Mouse (Mus musculus) kidney, embryonic 16.5 days (tissue): ENCODE measurements around the gene Nsl1. TPM values are rescaled to one million over a fixed set of nuclear protein-coding genes. Genes with fewer than 3 reads are reported as not detected.
A peak's percentile ranks its signal among the peaks of the same experiment; 100 is the strongest.
"Not testable (repeated sequence)": the region's sequence is repeated elsewhere in the genome, so short reads cannot be mapped to it uniquely, and the experiment has no call there.

Source experiments
- ATAC-seq: fragments of 200-750 bp; cut with Nextera tagmentation; 2 replicates; pipeline ENCODE4 v1.8.0; 2017; ENCODE audit warnings: moderate TSS enrichment; ENCODE audit not compliant: low FRiP score, low TSS enrichment
- H3K27ac ChIP-seq: fragments of 300-500 bp; sonication (generic); 2 replicates; pipeline ENCODE4 v1.5.1; 2014; ENCODE audit warnings: low read length
- H3K27me3 ChIP-seq: fragments of 300-500 bp; sonication (generic); 2 replicates; pipeline ENCODE4 v1.6.1; 2014; ENCODE audit warnings: low read length, control low read depth, mixed read lengths; ENCODE audit not compliant: insufficient read depth
- H3K36me3 ChIP-seq: fragments of 300-500 bp; sonication (generic); 2 replicates; pipeline ENCODE4 v1.6.1; 2014; ENCODE audit warnings: low read length, control low read depth, mixed read lengths; ENCODE audit not compliant: insufficient read depth
- H3K4me1 ChIP-seq: fragments of 300-500 bp; sonication (generic); 2 replicates; pipeline ENCODE4 v1.6.1; 2014; ENCODE audit warnings: low read length, control low read depth, mixed read lengths; ENCODE audit not compliant: insufficient read depth
- H3K4me2 ChIP-seq: fragments of 300-500 bp; sonication (generic); replicated peaks from 2 replicates; pipeline ENCODE4 v1.6.1; 2014; ENCODE audit warnings: low read depth, low read length
- H3K4me3 ChIP-seq: fragments of 300-500 bp; sonication (generic); 2 replicates; pipeline ENCODE4 v1.5.1; 2014; ENCODE audit warnings: mild to moderate bottlenecking, low read length
- H3K9ac ChIP-seq: fragments of 300-500 bp; sonication (generic); replicated peaks from 2 replicates; pipeline ENCODE4 v1.6.1; 2014; ENCODE audit warnings: low read length
- H3K9me3 ChIP-seq: fragments of 300-500 bp; sonication (generic); 2 replicates; pipeline ENCODE4 v1.6.1; 2016; ENCODE audit warnings: low read length, control low read depth
- WGBS: fragments of 180-500 bp; shearing (Covaris S2); extraction: QIAGEN DNeasy Blood & Tissue Kit; methylation state at CpG from one replicate; pipeline ENCODE4 v1.1.7; 2014; 5-methylcytosine and 5-hydroxymethylcytosine counted together
- polyA plus RNA-seq: library from polyadenylated mRNA; unstranded; fragments of >200 nt; fragmentation: Nextera tagmentation; extraction: Ambion mirVana; gene quantifications from 2 replicates; pipeline ENCODE4 v1.2.1, GENCODE M21; 2015

The Nsl1 gene
- 21.9 and 25.5 TPM in 2 replicates for polyA plus RNA-seq

DNA sequence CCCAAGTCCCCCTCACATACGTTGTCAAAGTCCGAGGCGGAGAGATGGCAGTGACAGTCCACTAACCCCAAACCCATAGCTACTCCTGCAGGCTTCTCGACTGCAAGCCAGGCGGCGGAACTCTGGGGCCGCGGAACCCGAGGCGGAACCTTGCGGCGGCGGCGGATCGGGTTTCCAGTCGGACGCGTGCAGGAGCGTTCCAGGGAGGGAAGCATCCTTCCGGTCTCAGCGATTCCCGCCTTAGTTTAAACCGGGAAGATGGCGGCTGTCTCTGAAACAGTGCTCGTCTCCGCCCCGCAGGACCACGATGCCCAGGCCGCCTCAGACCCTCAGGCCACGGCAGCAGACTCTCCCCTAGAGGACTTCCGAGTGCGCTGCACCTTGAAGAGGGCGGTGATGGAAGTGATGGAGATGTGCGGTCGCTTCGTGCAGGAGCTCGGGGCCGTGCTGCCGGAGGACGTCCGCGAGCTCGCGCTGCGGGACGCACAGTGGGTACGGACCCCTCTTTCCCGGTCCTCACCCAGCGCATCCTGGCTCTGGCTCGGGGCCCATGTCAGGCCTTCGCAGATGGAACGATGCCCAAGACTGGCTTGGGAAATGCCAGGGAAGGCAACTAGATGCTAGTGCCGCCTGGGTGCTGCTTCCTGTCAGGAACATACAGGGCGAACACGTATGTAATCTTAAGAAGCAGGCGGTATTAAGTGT, at the start of gene Nsl1, which contains the start of gene Tatdn3:
Gene Nsl1, plus strand, starts transcription at position 232 of the 705 bp plus-strand sequence.
Gene Tatdn3, minus strand, starts transcription at position 152 of the 705 bp plus-strand sequence.
- peak within 1 kb of the TSS; percentile 75 for H3K27ac ChIP-seq

DNA sequence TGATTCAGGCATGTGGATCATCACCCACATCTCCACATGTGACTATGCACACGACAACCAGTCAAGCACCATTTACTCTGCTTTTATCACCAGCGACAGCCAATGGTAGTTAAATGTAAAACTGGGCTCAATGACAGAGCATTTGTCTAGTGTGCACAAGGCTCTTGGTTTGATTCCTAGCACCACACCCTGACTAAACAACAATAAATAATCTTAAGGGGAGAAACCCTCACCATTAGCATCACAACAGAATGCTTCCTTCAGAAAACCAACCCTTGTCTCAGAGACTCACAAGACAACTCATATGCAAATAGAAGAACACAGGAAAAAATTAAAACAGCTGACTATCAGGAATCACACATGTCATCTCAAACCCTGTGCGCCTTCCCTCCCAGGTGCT, 48.5 kb upstream of the Nsl1 start:
- H3K4me2 ChIP-seq: no peak overlapping the region
- H3K9ac ChIP-seq: no peak overlapping the region
- no peak for ATAC-seq
- no peak overlapping the region for H3K4me3 ChIP-seq
- H3K4me1 ChIP-seq: no peaks in the 10 kb centered on the region
- peaks cover 38% of the 10 kb centered on the region for H3K36me3 ChIP-seq
- no peak overlapping the region for H3K27ac ChIP-seq
- 91% methylated on average over 3 of the region's 3 CpGs for WGBS
- no peaks in the 10 kb centered on the region for H3K9me3 ChIP-seq
- H3K27me3 ChIP-seq: no peaks in the 10 kb centered on the region

More for the DNA sequence above, at the start of gene Nsl1, which contains the start of gene Tatdn3:
- peak; percentile 95 for ATAC-seq
- H3K36me3 ChIP-seq: peaks cover 14% of the 10 kb centered on the region
- WGBS: under 1% methylated on average over 56 of the region's 56 CpGs
- H3K9ac ChIP-seq: peak within 1 kb of the TSS; percentile 88
- H3K4me1 ChIP-seq: peaks cover 16% of the 10 kb centered on the region
- H3K27me3 ChIP-seq: no peaks in the 10 kb centered on the region
- H3K4me2 ChIP-seq: peak within 1 kb of the TSS; percentile 89
- no peaks in the 10 kb centered on the region for H3K9me3 ChIP-seq
- peak within 1 kb of the TSS; percentile 99 for H3K4me3 ChIP-seq

GRCm38 (mm10) chr1:191019803-191020202, 43.0 kb upstream of the Nsl1 start:
- H3K27ac ChIP-seq: no peak overlapping the region
- no peak for ATAC-seq
- no peak overlapping the region for H3K4me3 ChIP-seq
- WGBS: 92% methylated on average over 5 of the region's 5 CpGs
- H3K36me3 ChIP-seq: peaks cover 10% of the 10 kb centered on the region
- H3K4me1 ChIP-seq: peaks cover 5% of the 10 kb centered on the region
- H3K9ac ChIP-seq: no peak overlapping the region
- H3K27me3 ChIP-seq: no peaks in the 10 kb centered on the region
- no peak overlapping the region for H3K4me2 ChIP-seq
- no peaks in the 10 kb centered on the region for H3K9me3 ChIP-seq

GRCm38 (mm10) chr1:191020217-191020924, 42.4 kb upstream of the Nsl1 start:
- Histone ChIP-seq H3K4me1 (peaks cover 11% of the 10 kb centered on the region), H3K9ac (no peak overlapping the region), H3K4me3 (no peak overlapping the region), H3K4me2 (no peak overlapping the region), H3K36me3 (peaks cover 9% of the 10 kb centered on the region), H3K9me3 (no peaks in the 10 kb centered on the region), H3K27me3 (no peaks in the 10 kb centered on the region), H3K27ac (no peak overlapping the region)
- ATAC-seq: no peak
- WGBS: 86% methylated on average over 3 of the region's 3 CpGs

DNA sequence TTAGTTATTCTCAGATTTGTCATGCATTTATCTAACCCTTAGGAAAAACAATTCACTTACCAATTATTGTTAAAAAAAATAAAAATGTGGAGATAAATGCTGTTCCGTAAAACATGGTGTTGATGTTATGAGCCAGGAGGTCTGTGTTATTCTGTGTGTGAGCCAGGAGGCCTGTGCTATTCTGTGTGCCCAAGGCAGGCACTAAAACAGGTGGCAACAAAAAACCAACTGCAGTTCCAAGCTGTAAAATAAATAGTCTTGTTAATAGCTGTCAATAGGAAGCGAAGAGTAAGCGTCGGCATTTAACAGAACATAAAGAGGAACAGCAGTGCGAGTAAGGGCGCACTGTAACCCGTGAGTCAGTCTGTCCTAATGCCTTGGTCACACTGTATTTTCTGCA, 41.8 kb upstream of the Nsl1 start:
- no peak overlapping the region for H3K9ac ChIP-seq
- peaks cover 9% of the 10 kb centered on the region for H3K36me3 ChIP-seq
- no peak overlapping the region for H3K4me2 ChIP-seq
- H3K27ac ChIP-seq: no peak overlapping the region
- no peaks in the 10 kb centered on the region for H3K27me3 ChIP-seq
- H3K4me3 ChIP-seq: no peak overlapping the region
- 79% methylated on average over 7 of the region's 7 CpGs for WGBS
- peaks cover 13% of the 10 kb centered on the region for H3K4me1 ChIP-seq
- ATAC-seq: no peak
- H3K9me3 ChIP-seq: no peaks in the 10 kb centered on the region

GRCm38 (mm10) chr1:191023140-191023539, 39.7 kb upstream of the Nsl1 start:
- Histone ChIP-seq H3K9ac (no peak overlapping the region), H3K4me2 (no peak overlapping the region), H3K4me3 (no peak overlapping the region), H3K36me3 (peaks cover 9% of the 10 kb centered on the region), H3K9me3 (no peaks in the 10 kb centered on the region), H3K27ac (no peak overlapping the region), H3K4me1 (peaks cover 21% of the 10 kb centered on the region), H3K27me3 (no peaks in the 10 kb centered on the region)
- WGBS: 87% methylated on average over 2 of the region's 2 CpGs
- no peak for ATAC-seq

DNA sequence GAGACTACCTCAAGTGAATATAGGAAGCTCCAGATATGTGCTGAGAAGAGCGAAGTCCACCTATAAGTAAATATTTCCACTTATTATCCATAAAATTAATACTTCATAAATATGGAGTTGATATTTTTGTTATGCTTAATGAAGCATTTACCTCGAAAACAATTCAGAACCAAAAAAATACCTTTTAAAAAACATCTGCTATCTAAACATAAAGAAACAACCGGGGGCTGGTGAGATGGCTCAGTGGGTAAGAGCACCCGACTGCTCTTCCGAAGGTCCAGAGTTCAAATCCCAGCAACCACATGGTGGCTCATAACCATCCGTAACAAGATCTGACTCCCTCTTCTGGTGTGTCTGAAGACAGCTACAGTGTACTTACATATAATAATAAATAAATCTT, 39.0 kb upstream of the Nsl1 start:
- H3K4me1 ChIP-seq: peaks cover 21% of the 10 kb centered on the region
- not testable (repeated sequence) for H3K27ac ChIP-seq, H3K9me3 ChIP-seq, H3K9ac ChIP-seq, H3K4me2 ChIP-seq, ATAC-seq, H3K27me3 ChIP-seq, H3K4me3 ChIP-seq, H3K36me3 ChIP-seq
- 94% methylated on average over 5 of the region's 6 CpGs for WGBS

DNA sequence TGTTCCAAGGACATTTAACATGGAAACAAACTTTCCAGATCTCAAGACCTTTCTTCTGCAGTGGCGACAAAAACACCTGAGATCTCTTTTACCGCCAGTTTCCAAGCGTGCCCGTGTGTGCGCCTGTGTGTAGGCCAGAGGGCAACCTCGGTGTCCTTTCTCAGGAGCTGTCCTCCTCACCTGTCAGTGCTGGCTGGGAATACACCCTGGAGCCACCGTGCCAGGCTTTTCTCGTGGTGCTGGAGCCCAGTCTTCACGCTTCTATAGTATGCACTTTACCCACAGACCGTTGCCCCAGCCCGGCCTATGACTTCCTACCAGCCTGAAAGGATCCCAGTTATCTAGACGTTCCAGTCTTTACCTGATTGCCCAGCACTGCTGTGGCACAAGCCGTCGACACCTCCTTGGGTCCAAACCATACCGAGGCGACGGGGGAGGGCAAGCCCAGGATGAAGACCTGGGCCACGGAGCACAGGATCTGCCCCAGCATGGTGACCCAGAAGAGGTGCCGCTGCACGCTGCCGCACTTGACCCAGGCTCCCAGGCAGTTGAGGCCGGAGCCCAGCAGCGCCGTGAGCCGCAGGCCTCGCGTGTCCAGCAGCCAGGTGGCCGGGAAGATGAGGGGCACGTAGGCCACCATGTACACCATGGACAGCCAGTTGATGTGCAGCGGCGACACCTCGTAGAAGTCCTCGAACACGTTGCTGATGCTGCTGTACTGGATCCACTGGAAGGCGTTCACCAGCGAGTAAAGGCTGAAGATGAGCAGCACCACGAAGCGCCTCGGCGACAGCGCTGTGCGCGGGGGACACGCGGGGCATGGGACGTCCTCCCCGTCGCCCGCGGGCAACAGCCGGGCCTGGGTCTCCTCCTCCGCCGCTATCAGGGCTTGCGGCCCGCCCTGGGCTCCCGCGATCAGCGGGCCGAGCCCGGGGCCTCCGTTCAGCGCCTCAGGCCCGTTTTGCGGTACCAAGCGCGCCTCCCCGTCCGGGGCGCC, 37.5 kb upstream of the Nsl1 start:
- WGBS: 2% methylated on average over 69 of the region's 69 CpGs
- peaks cover 6% of the 10 kb centered on the region for H3K36me3 ChIP-seq
- H3K4me3 ChIP-seq: peak overlapping the region; percentile 81
- peaks cover 21% of the 10 kb centered on the region for H3K4me1 ChIP-seq
- H3K4me2 ChIP-seq: peak overlapping the region; percentile 98
- H3K27ac ChIP-seq: peak overlapping the region; percentile 65
- H3K27me3 ChIP-seq: no peaks in the 10 kb centered on the region
- no peaks in the 10 kb centered on the region for H3K9me3 ChIP-seq
- H3K9ac ChIP-seq: peak overlapping the region; percentile 84
- peak; percentile 32 for ATAC-seq

DNA sequence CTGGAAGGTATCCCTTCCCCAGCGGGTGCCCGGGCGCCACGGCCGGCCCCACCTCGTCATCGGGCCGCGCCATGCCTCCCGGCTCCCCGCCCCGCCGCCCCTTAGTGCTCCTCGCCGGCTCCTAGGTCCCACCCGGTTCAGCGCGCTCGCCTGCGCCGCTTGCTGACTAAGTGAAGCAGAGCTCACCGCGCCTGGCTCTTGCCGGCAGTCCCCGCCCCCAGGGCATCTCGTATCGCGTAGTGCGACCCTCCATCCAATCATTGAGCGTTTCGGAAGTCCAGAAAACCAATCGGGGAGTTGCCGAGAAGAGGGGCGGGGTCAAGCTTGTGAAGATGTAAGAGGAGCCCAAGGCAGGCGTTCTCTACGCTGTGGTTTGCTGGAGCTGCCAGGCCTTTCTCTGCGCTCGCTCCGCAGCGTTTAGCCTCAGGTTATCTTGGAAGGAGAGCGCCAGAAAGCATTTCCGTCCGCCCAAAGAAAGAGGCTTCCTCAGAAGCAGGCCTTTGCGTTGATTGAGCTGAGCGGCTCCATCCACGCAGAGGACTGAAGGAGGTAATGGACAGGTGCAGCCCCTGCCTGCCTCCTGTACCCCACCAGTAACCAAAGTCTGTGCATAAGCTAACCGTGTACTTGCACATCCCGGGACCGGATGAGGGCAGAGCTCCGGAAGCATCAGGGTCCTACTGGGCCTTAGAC, 36.6 kb upstream of the Nsl1 start, which contains the start of gene Flvcr1:
Gene Flvcr1, minus strand, starts transcription at position 138 of the 693 bp plus-strand sequence.
- peak; percentile 100 for ATAC-seq
- peaks cover 6% of the 10 kb centered on the region for H3K36me3 ChIP-seq
- peaks cover 21% of the 10 kb centered on the region for H3K4me1 ChIP-seq
- 0% methylated on average over 49 of the region's 50 CpGs for WGBS
- H3K27me3 ChIP-seq: no peaks in the 10 kb centered on the region
- H3K4me3 ChIP-seq: peak within 1 kb of the TSS; percentile 81
- no peaks in the 10 kb centered on the region for H3K9me3 ChIP-seq
- peak within 1 kb of the TSS; percentile 98 for H3K4me2 ChIP-seq
- H3K9ac ChIP-seq: peak within 1 kb of the TSS; percentile 84
- H3K27ac ChIP-seq: peak within 1 kb of the TSS; percentile 90
